Mouse (Mus musculus): ENCODE results near the gene Mfsd2a. TPM values are rescaled to one million over a fixed set of nuclear protein-coding genes. Genes with fewer than 3 reads are reported as not detected.

The Mfsd2a gene
- polyA plus RNA-seq, 1 experiment from 2014 or later = 26.7 TPM

Other genes starting within 250 kb of the Mfsd2a start
- 71.1 and 73.2 TPM in 2 replicates for gene Ppt1, start 124.9 kb downstream of the Mfsd2a start, polyA plus RNA-seq (2015; fragmentation: Nextera tagmentation; extraction: Ambion mirVana)
- 70.7 and 71.3 TPM in 2 replicates for gene Cap1, start 75.1 kb downstream of the Mfsd2a start, polyA plus RNA-seq (2015; fragmentation: Nextera tagmentation; extraction: Ambion mirVana)
- gene Mycl, start 34.5 kb upstream of the Mfsd2a start, polyA plus RNA-seq (2015; fragmentation: Nextera tagmentation; extraction: Ambion mirVana) = 59.3 and 63.3 TPM in 2 replicates
- gene Trit1, start 55.4 kb upstream of the Mfsd2a start, polyA plus RNA-seq (2015; fragmentation: Nextera tagmentation; extraction: Ambion mirVana) = 26.0 and 31.9 TPM in 2 replicates
- 0.19 and 0.25 TPM in 2 replicates for gene Bmp8b, start 144.0 kb upstream of the Mfsd2a start, polyA plus RNA-seq (2015; fragmentation: Nextera tagmentation; extraction: Ambion mirVana)
- not detected in 2 replicates for gene Oxct2b, start 155.1 kb upstream of the Mfsd2a start, polyA plus RNA-seq (2015; fragmentation: Nextera tagmentation; extraction: Ambion mirVana)
- gene Ppie, start 178.8 kb upstream of the Mfsd2a start, polyA plus RNA-seq (2015; fragmentation: Nextera tagmentation; extraction: Ambion mirVana) = 91.6 and 96.0 TPM in 2 replicates
- gene Hpcal4, start 222.0 kb upstream of the Mfsd2a start, polyA plus RNA-seq (2015; fragmentation: Nextera tagmentation; extraction: Ambion mirVana) = 7.7 and 10.8 TPM in 2 replicates
- 0.24 TPM in 1 of 2 replicates, not detected in the other for gene Nt5c1a, start 240.3 kb upstream of the Mfsd2a start, polyA plus RNA-seq (2015; fragmentation: Nextera tagmentation; extraction: Ambion mirVana)

All from forebrain, embryonic 13.5 days (tissue).